Mouse (Mus musculus): Measurements from ENCODE around the gene Atp2b2. TPM values are rescaled to one million over a fixed set of nuclear protein-coding genes. Genes with fewer than 3 reads are reported as not detected.

The Atp2b2 gene
- total RNA-seq, 2 experiments from 2014 or later: 3.9 to 6.1 TPM

DNA sequence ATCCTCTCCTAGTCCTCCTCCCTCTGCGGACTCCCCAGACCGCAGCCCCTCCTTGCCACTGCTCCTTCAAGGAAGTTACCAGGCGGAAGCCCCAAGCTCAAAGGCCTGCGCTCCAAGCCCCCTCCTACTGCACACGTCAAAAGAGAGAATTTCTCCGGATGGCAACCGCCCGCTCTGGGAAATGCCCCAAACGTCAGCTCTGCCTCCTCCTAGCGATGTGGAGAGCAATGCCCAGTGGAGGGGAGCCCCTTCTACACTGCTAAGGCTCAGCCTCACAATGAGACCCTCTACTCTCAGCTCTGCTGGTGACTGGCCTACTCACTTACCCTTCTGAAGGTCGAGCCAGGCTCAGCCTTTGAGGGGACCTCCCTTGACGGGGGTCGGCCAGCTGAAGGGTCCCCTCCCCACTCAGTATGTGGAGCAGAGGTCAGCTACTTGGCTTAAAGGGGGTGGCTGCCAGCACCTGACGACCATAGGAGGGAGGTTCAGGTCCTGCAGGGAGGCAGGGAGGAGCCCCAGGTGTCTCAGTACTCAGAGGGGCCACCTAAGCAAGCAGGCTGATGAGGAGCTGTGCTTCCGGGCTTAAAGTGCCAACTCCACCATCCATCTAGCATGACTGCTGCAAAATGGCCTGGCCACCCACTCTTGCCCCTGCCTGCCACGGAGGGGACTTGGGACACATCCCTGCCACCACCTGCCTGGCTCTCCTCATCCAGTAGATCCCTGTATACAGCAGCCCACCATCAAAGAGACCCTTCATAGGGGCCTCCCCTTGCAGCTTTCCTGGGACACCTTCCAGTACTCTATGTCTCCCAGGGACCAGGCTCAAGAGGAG, 152.2 kb downstream of the Atp2b2 start:
- no peak for DNase-seq

DNA sequence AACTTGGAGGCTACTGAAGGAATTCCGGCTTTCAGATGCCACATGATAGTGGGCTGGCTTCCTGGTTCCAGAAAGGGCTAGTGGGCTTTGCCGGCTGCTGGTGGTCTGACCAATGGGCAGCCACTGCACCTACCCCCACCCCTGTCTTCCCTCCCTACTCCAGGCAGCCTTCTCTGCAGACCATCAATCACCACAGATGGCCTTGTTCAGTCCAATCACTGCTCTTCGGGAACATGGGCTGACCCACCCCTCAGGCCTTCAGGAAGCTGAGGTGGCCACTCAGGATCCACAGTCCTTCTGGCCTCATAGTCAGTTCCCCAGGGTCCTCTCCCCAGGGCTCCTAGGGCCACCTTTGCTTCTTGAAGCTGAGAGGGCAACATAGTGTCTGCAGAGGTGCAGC, 153.2 kb downstream of the Atp2b2 start:
- DNase-seq: no peak

DNA sequence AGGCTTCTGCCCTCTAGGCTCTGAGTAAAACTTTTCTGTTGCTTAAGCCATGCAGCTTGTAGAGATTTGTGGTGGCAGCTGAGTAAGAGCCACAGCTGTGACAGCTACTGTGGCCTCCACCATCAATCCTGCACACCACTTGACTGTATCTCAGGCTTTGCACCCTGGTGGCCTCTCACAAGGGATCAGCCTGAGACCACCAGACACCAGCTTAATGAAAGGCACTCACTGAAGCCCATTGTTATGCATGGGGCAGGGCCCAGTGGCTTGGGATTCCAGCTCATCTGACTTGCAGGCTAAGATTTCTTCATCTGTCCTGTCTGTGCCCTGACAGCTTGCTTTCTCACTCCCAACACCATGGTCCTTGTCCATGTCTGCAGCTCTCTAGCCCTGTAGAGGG, 155.5 kb downstream of the Atp2b2 start:
- DNase-seq: no peak

DNA sequence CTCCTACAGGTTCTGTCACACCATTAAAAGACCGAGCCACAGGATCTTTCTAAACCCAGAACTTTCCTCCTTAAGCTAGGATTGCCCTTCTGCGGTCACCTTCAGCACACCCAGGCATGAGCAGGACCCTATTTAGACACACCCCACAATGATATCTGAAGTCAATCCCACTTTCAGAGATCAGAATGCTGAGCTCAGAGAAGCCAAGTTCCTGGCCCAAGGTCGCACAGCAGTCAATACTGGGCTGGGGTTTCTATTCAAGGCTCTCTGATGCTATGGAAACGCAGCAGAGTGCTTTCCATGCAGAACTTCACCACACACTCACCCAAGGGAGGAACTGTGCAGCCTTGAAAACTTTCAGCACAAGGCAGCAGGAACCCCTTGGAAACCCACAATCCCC, 157.6 kb downstream of the Atp2b2 start:
- DNase-seq: no peak

DNA sequence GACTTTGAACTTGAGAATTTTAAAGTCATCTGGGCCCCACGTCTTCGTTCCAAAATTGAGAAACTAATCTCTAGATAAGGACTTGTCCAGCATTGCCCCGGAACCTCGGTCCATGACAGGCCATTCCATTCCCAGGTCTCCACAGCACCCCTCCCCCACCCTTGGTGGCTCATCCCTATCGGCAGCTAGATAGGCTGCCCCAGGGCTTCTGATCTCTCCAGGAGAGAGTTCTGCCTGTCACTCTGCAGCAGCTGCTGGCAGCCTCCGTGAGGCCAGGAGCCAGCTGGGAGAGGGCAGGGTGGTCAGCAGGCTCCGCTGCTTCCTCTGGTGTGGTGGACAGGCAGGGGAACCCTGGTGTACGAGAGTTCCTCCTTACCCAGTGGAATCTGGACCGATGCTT, 159.2 kb downstream of the Atp2b2 start:
- DNase-seq: no peak

DNA sequence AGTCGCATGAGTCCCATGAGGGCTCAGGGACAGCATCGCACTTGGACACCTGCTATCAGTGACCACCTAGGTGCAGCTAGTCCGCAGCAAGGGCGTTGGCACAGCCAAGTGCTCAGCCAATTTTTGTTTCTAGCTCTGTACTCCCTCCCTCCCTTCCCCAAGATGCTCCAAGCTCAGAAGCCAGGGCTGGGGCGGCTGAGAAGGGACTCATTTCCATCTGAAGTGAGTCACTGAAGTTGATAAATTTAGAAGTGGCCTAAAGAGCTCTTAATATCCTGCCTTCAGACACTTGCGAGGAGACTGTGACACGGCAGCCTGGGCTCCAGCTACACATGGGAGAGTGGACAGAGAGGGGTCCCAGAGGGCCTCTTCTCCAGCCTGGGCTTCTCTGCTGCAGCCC, 160.0 kb downstream of the Atp2b2 start:
- no peak for DNase-seq

DNA sequence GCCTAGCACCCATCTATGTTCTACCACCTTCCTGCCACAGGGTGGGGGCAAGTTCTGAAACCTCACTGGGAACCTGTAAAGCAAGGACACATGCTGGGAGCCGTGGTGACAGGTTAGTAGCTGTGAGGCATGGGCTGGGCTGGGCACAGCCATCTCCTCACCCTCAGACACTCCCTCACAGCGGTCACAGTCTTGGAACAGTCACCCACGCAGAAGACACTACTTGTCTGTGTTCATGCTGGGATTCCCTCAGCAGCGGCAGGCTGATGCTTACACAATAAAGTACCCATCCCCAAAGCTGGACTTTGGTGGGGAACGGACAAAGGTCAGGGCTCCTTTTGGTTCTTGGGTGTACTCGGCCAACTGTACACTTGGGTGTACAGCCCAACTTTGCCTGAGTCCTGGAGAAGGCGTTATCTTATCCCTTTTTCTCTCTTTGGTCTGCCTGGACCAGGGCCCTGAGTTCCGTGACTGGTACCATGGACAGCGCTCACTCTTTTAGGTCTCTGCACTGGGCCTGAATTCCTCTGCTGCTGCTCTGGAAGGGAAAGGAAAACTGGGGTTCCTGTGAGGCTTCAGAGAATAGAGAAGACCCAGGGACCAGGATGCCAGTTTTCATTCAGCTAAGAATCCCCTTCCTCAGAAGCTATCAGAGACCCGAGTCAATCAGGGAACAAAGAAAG, 160.7 kb downstream of the Atp2b2 start:
- DNase-seq: peak; percentile 38 to 43

DNA sequence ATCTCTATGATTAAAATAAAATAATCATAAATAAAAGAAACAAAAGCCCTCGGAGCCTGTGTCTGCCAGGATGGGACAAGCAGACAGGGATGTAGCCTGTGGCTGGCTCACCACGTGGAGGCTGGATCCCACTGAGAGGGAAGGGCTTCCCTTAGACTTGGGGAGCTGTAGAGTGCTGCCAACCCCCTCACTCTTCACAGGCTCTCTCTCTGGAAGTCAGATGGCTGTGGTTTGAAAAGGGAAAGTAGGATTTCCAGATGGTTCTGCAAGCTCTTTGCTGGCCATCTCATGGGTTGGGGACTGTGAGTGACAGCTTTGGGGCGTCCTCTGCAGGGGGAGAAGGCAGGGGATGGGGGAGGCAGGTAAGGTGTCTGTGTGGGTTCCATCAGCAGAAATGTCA, 163.0 kb downstream of the Atp2b2 start:
- DNase-seq: no peak

DNA sequence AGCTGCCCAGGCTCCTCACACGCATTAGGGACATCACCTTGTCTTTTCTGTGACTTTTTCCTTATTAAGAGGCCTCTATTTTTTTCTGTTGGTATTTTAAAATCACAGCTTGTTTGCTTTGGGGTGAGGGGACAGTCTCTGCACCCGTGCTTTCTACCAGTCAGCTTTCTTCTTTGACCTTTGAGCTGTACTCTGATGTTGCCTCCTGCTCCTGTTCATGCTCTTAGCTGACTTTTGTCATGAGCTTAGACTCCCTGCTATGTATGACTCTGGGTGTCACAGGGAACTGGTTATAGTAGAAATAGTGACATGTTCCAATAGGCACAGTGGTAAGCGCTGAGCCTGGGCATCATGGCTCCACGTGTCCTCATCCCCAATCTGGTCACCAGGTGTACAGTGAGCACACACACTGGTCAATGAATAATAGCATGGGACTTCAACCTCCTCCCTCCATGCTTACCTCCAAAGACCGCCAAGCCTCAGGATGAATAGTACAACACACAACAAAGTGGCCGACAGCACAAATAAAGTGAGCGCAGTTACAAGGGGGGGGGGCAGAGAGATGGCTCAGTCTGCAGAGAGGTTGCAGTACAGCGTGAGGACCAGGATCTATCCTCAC, 163.8 kb downstream of the Atp2b2 start:
- no peak for DNase-seq

DNA sequence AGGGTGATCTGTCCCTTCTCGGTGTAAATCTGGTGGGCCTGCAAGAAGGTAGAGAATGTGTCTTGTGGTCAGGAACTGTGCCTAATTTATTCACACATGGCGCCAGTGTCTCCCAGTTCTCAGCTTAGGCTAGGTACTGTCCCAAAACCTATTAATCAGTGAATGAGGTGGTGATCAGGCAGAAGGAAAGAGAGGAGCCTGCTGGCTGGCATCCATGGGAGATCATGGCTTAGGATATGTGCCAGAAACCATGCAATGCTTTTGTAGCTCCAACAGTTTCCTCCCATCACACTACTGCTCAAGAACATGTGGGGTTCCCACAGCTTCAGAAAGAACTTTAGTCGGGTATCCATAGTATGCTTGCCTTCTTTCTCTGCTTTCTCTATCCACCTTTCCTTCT, 165.8 kb downstream of the Atp2b2 start:
- DNase-seq: no peak

DNA sequence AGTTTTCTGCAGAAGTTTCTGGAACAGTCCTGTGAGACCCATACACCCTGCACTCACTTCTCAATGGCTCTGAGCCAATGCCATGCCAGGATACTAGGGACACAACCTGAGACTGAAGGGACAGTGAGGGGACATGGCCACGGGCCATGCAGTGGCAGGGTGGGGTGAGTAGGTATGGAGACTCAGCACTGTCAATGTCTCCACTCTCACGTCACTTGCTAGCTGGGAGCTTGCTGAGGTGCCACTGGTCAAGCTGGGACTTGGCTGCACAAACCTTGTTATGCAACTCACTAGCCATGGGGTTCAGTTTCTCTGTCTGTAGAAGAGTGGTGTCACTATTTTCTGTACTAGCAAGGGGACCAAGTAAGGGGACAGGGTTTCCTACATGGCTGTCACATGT, 167.2 kb downstream of the Atp2b2 start:
- DNase-seq: no peak

DNA sequence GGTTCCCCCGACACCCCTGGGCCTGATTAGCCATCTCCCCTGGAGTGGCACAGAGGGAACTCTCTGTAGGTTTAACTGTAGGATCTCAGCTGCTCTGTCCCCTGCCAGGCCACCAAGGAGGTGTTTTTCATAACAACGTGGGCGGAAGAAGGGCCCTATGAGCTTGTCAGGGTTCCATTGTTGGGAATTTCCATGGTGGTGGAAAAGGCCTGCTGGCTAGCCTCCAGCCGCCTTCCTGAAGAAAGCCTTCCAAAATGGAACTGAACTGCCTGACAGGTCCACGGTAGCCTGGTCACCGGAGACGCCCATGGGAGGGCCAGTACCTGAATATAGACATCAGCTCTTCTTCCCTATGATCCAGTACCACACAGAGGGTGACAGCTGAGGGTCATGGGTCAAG, 169.8 kb downstream of the Atp2b2 start:
- no peak for DNase-seq

DNA sequence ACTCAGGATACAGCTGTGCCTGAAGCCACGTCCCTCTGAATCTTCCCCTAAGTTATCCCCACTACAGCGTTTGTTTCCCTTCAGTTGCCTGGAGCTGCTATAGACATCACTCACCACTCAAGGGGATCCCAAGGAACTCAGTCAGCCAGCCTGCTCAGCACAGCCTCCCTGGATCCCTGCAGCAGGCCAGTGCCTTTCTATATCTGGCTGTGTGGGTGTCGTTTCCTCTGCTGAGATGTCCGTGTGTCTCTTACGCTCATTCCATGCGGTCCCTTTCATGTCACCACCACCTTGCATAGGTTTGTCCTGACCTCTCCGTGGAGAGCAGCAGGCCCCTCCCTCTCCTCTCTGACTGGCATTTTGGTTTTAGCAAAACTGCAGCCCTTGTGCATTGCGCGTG, 171.6 kb downstream of the Atp2b2 start:
- DNase-seq: no peak

DNA sequence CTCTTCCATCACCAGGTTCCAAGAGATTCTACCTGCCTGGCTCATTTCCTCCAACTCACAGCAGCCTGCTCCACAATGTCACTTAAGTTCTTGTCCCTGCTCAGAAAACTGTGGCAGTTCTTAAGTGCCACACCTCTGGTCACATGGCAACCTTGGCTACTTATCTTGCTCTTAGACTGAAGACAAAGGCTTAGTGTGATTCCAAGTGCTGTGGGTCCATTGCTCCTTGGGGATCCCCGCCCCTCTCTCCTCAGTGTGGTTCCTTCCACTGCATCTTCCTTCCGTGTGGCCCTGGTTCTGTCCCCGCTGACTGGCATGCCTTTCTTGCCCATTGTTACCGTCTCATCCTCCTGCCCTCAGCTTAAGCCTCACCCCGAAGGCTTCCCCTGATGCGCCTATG, 173.9 kb downstream of the Atp2b2 start:
- DNase-seq: no peak

DNA sequence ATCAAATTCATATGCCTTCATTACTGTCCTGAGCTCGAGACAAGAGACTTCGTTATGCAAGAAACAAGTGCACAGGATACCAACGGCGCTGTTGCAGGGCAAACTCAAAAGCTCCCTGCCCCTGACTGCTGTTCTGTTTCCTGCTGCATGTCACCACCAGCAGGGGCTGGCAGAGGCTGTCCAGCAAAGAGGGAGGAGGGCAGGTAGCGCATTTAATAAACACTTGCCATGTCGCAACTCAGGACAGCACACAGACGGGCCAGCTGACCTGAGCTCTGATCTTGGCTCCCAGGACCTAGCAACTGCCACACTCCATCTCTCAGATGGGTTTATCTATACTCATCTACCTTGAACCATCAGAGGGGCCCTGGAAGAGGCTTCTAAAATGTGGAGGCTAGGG, 176.7 kb downstream of the Atp2b2 start:
- no peak for DNase-seq

DNA sequence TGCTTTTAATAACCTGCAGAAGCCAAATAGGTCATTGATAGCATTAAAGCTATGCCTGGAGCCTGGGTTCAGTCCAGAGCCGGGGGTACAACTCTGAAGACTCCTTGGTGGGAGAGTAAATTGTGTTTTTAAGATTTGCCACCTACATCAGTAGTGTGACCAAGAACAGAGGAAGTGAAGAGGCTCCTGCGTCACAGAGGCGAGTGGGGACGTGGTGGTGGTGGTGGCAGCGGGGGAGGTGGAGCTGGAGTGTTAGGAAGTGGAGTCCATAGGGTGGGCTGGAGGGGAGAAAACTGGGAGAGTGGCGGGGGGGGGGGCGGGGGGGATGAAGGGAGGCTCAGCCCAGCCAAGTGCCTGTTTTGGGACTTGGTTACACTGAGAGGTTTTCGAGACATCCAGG, 177.6 kb downstream of the Atp2b2 start:
- DNase-seq: no peak

DNA sequence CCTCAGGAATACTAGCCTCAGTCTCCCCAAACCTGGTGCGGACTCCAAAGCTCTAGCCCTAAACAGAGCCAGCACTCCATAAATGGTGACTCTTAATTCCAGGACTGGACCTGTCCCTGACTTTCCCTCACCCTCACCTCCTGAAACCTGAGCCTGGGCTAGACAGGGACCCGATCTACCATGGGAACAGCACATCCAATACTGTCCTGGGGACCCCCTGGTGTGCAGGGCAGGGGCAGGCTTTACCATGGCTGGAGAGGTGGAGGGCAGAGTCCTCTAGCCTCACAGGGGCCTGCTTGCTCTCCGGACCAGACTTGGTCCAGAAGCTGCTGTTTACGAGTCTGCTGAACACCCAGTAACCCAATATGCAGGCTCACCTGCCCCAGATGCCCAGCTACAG, 179.5 kb downstream of the Atp2b2 start:
- no peak for DNase-seq

DNA sequence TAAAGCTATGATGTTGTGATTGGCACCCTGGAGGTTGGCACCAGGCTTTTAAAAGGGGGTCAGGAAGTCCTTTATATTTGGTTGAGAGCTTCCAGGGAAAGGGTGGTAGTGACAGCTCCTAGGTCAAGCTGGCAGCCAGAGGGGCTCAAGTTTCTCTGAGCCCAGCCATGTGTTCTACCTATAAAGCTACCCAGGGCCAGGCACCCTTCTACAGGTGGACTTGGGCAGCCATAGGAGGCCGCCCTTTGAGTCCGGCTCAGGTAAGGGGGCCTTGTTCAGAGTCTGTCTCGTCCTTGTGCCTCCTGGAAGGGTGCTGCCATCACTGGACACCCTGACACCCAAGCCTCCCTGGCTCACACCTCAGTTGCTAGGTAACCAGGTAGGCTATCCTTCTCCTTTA, 180.5 kb downstream of the Atp2b2 start:
- DNase-seq: no peak

DNA sequence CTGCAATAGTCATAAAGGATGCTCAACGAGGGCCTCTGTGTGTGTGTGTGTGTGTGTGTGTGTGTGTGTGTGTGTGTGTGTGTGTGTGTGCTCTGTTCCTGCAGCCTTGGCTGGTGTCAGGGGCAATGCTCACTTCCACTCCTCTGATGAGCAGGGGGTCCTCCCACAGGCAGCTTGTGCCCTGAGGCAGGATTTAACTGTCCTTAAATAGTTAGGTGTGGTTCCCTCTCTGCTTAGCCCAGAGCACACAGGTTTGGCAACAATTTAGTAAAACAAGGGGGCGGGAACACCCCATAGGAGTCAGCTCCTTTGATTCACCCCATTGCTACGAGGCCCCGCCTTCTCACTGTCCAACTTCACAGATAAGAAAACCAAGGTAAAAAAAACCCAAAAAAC, 181.0 kb downstream of the Atp2b2 start:
- DNase-seq: no peak

DNA sequence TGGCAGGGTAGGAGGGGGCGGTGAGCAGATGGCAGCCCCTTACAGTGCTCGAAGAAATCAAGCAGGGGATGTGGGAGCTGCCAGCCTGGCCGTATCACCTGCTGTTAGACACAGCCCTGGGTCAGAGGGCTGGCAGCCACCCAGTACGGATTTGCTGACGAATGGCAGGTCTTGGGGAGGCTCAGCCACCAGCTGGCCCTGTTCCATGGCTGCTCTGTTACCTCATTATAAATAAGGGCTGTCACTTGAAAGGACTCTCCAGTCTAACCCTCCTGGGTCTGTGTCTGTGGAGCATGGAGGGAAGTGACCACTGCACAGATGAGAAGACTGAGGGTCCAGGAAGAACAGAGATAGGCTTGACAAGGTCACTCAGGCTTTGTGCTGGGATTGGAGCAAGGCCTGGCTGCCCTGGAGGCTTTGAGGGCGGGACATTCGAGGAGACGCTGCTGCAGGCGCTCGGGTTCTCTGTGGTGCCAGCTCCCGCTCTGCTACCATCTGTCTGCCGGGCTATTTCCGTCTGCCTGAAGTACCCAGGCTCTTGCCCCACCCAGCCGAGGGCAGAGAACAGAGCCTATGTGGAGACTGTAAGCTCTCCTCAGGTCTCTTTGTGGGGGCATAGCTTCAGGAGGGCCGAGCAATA, 181.6 kb downstream of the Atp2b2 start:
- peak; percentile 28 to 46 for DNase-seq

DNA sequence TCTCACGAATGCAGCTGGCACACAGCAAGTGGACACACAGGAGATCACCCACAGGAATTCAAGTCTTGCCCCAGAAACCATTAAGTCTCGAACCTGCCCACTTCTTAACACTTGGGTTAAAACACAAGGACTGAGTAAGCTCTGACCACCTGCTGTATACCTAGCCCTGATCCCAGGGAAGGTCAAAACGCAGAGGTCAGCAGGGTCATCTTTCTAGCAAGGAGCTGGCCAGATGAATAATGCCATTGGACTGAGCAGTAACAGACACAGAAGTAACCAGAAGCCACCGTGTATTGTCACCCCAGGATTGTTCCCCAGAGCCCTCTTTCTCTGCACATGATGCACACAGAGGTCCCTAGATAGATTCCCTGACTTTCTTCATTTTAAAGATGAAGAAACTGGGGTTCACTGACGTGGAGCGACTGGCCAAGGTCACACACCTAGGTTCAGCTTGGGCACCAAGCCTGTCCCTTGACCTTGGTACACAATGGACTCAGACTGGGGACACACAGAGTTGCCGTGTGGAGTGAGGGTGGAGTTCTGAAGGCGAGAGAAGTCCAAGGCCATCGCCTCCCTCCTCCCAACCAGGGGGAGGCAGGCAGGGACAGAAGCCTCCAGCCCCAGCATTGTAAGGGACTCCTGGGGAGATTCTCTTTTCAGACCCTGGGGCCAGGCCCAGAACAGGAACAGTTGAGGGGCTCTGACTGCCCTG, 182.2 kb downstream of the Atp2b2 start:
- no peak for DNase-seq

DNA sequence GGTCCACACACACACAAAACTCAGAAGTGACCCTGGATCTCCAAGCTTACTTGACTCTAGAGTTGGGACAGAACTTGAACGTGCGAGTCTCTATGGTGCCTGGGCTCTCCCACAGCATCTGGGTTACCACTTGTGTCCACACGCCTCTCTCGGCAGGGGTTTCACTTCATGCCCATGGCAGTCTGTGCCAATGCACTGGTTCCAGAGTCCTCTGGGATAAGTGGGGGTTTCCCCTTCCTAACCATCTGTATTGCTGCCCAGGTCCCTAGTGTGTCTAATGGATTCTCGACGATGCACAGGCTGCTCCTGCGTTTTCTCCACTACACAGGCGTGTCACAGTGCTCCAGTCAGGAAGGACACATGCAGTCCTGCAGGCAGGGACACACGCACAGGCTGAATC, 184.1 kb downstream of the Atp2b2 start:
- no peak for DNase-seq

Data from adrenal gland, postnatal 36 days (tissue).